ENCODE assay signal across 10 mouse cellular contexts in genomic region chr14:32598437-32599219, GRCm38 (mm10). TPM values are rescaled to one million over a fixed set of nuclear protein-coding genes. Genes with fewer than 3 reads are reported as not detected.
DNase-seq lines count a peak whose midpoint lies in the region; ATAC-seq and TF ChIP-seq lines count a peak whose summit lies in the region.
"Had no signal": no experiment of that assay in that cellular context is flagged by ENCODE, and none has a peak within 500 bp of the region (broad histone marks: within the 10 kb centered on the region; RNA-seq: fewer than 3 reads in every experiment).

No protein-coding gene starts in this region.

- no peak overlapping the region for H3K9ac ChIP-seq in stomach, embryonic 15.5 days
- no peak overlapping the region for H3K9ac ChIP-seq in stomach, postnatal 0 days (ENCODE audit: low read length)
- H3K9ac ChIP-seq in forebrain, postnatal 0 days: no peak overlapping the region
- no peak overlapping the region for H3K9ac ChIP-seq in midbrain, embryonic 12.5 days (replicated peaks)
- H3K9ac ChIP-seq: limb, embryonic 15.5 days had no signal

- no peak overlapping the region for H3K4me3 ChIP-seq in stomach, embryonic 15.5 days (replicated peaks)
- H3K4me3 ChIP-seq in stomach, postnatal 0 days (ENCODE audit: low read depth, low read length): no peak overlapping the region; the same call in 1 of the 2 replicates
- no peak overlapping the region; the same call in 1 of the 2 replicates for H3K4me3 ChIP-seq in forebrain, postnatal 0 days (ENCODE audit: low read depth, low read length)
- peak overlapping the region; percentile 42; the same call in 1 of the 2 replicates for H3K4me3 ChIP-seq in midbrain, embryonic 12.5 days

- no peak for ATAC-seq in stomach, embryonic 15.5 days (ENCODE audit: insufficient read depth, low FRiP score, low read depth)
- ATAC-seq in stomach, postnatal 0 days (ENCODE audit: low FRiP score, low TSS enrichment): no peak
- no peak for ATAC-seq in forebrain, postnatal 0 days
- ATAC-seq in midbrain, embryonic 12.5 days (ENCODE audit: low FRiP score, low read depth): no peak

- WGBS in stomach, embryonic 15.5 days: 8% methylated on average over 23 of the region's 23 CpGs
- WGBS in stomach, postnatal 0 days: 11% methylated on average over 23 of the region's 23 CpGs
- WGBS in forebrain, postnatal 0 days: 5% methylated on average over 23 of the region's 23 CpGs
- WGBS in midbrain, embryonic 12.5 days: 3% methylated on average over 23 of the region's 23 CpGs

- H3K4me1 ChIP-seq in stomach, embryonic 15.5 days: peaks cover 15% of the 10 kb centered on the region
- no peaks in the 10 kb centered on the region for H3K4me1 ChIP-seq in stomach, postnatal 0 days (replicated peaks; ENCODE audit: control insufficient read depth, insufficient read depth)
- H3K4me1 ChIP-seq in forebrain, postnatal 0 days (ENCODE audit: insufficient read depth): peaks cover 6% of the 10 kb centered on the region; the same call in 1 of the 2 replicates
- peaks cover 32% of the 10 kb centered on the region for H3K4me1 ChIP-seq in midbrain, embryonic 12.5 days

- DNase-seq in stomach, postnatal 0 days (ENCODE audit: low spot score): no peak
- DNase-seq in forebrain, postnatal 0 days: peak; percentile 28
- DNase-seq in layer of hippocampus, adult 11-12 months (ENCODE audit: low spot score): no peak
- DNase-seq in lung, adult 18-20 months: no peak
- DNase-seq in left cerebral cortex, adult 18-20 months (ENCODE audit: low spot score in 2 of 2): no peak

- peaks cover 86% of the 10 kb centered on the region for H3K27me3 ChIP-seq in stomach, embryonic 15.5 days (replicated peaks)
- peaks cover 32% of the 10 kb centered on the region; the same call in 1 of the 2 replicates for H3K27me3 ChIP-seq in stomach, postnatal 0 days (ENCODE audit: control insufficient read depth, insufficient read depth, low read length)
- peaks cover 77% of the 10 kb centered on the region for H3K27me3 ChIP-seq in forebrain, postnatal 0 days (ENCODE audit: insufficient read depth, low read length)
- H3K27me3 ChIP-seq in midbrain, embryonic 12.5 days: peaks cover 92% of the 10 kb centered on the region

- H3K4me2 ChIP-seq in stomach, embryonic 15.5 days: peak overlapping the region; percentile 44; the same call in 1 of the 2 replicates
- H3K4me2 ChIP-seq in stomach, postnatal 0 days (replicated peaks; ENCODE audit: low read depth): no peak overlapping the region
- no peak overlapping the region for H3K4me2 ChIP-seq in forebrain, postnatal 0 days (ENCODE audit: low read depth)
- H3K4me2 ChIP-seq in midbrain, embryonic 12.5 days (replicated peaks): peak overlapping the region; percentile 67

- no peak for TF ChIP-seq CTCF in stomach, postnatal 0 days (IDR thresholded peaks at IDR 0.05; ENCODE audit: low read depth)
- no peak for TF ChIP-seq CTCF in forebrain, postnatal 0 days (IDR thresholded peaks at IDR 0.05; ENCODE audit: low read depth)

- no peaks in the 10 kb centered on the region for H3K9me3 ChIP-seq in stomach, embryonic 15.5 days
- H3K9me3 ChIP-seq in stomach, postnatal 0 days (ENCODE audit: control insufficient read depth, low read length): no peaks in the 10 kb centered on the region
- H3K9me3 ChIP-seq in forebrain, postnatal 0 days (ENCODE audit: low read length): no peaks in the 10 kb centered on the region
- H3K9me3 ChIP-seq in midbrain, embryonic 12.5 days: no peaks in the 10 kb centered on the region
- H3K9me3 ChIP-seq: limb, embryonic 15.5 days had no signal

- no peaks in the 10 kb centered on the region for H3K36me3 ChIP-seq in stomach, embryonic 15.5 days
- no peaks in the 10 kb centered on the region for H3K36me3 ChIP-seq in stomach, postnatal 0 days (ENCODE audit: control insufficient read depth, insufficient read depth, low read length)
- H3K36me3 ChIP-seq in forebrain, postnatal 0 days (ENCODE audit: insufficient read depth): no peaks in the 10 kb centered on the region
- no peaks in the 10 kb centered on the region for H3K36me3 ChIP-seq in midbrain, embryonic 12.5 days
- H3K36me3 ChIP-seq: limb, embryonic 15.5 days had no signal

- no peak overlapping the region for H3K27ac ChIP-seq in stomach, embryonic 15.5 days
- no peak overlapping the region for H3K27ac ChIP-seq in stomach, postnatal 0 days (replicated peaks)
- no peak overlapping the region for H3K27ac ChIP-seq in forebrain, postnatal 0 days (ENCODE audit: low read depth, low read length)
- no peak overlapping the region for H3K27ac ChIP-seq in midbrain, embryonic 12.5 days (replicated peaks)
- H3K27ac ChIP-seq: limb, embryonic 15.5 days had no signal

- TF ChIP-seq EP300 in stomach, postnatal 0 days (optimal IDR thresholded peaks at IDR 0.05): no peak

RNA-seq across cellular contexts. Expression of gene Prrxl1, which starts 0.6 kb away (rescaled TPM):
- polyA plus RNA-seq in stomach, embryonic 15.5 days (2015; fragmentation: Nextera tagmentation; extraction: Ambion mirVana): 0.86 and 0.93 TPM in 2 replicates
- 0.10 and 0.11 TPM in 2 replicates for polyA plus RNA-seq in stomach, postnatal 0 days (2015; fragmentation: Nextera tagmentation; extraction: Ambion mirVana)
- total RNA-seq in forebrain, postnatal 0 days (2014; rRNA removed): 0.05 and 0.23 TPM in 2 replicates
- 0.10 and 0.13 TPM in 2 replicates for polyA plus RNA-seq in forebrain, postnatal 0 days (2015; fragmentation: Nextera tagmentation; extraction: Ambion mirVana)
- polyA plus RNA-seq in midbrain, embryonic 12.5 days (2016; fragmentation: Nextera tagmentation; extraction: Ambion mirVana): 9.8 and 11.1 TPM in 2 replicates
- under 1 TPM; 0.21 to 0.35 TPM for total RNA-seq in left cerebral cortex, adult 18-20 months (2021)
- polyA plus RNA-seq: heart, postnatal 0 days; testis, adult 2 months had no signal

Comparison
In these comparisons a context has a peak if more than half of its experiments do, and no peak if none do; other contexts are left out.
1. H3K4me2 ChIP-seq: peak in stomach, embryonic 15.5 days (single experiment) and midbrain, embryonic 12.5 days (single experiment); none in stomach, postnatal 0 days (single experiment) and forebrain, postnatal 0 days (single experiment).